Mouse (Mus musculus): ENCODE data around the gene Keap1. TPM values are rescaled to one million over a fixed set of nuclear protein-coding genes. Genes with fewer than 3 reads are reported as not detected.

The Keap1 gene
- polyA plus RNA-seq, 1 experiment = not detected

DNA sequence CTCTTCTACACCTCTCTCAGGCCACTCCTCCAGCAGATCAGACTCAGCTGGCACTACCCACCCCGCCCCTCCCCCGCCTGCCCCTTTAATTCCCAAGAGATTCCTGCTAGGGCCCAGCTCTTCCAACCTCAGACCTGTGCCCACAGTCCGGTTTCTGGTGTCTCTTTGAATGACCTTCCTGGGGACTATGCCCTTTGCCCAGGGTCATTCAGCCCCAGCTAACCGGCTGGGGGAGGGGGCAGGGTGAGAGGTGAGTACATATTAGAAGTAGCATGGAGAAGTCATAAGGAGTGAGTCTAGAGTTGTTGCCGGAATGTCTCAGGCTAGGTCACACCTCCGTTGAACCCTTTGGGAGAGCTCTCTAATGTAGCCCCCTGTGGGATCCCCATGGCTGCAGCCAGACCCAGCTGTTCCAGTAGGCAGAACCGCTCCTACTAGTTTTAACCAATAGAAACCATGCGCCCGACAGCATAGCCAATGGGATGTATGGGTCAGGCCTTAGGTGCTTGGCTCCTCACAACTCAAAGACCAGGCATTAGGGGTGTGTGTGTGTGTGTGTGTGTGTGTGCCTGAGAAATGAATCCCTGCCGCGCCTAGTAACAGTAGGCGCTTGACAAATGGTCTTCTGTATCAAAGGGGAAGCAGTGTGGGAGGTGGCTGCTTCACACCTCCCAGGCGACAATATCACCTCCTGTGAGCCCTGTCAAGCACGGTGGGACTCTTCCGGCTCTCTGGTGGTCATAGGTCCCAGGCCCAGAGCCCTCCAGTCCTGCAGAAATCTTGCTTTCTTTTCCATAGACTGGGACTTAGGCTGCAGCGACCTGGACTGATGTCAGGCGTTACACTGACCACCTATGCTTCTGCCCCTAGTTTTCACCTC is 10.7 kb upstream of the Keap1 start:
- Histone ChIP-seq H3K4me3 (ENCODE audit: insufficient read depth, low read depth, low read length) (no peak overlapping the region), H3K27ac (ENCODE audit: insufficient read depth, low read depth, low read length) (no peak overlapping the region), H3K4me1 (ENCODE audit: control insufficient read depth, insufficient read depth, low read length) (peaks cover 4% of the 10 kb centered on the region)
- TF ChIP-seq CTCF (IDR thresholded peaks at IDR 0.05; ENCODE audit: insufficient read depth, low read depth, low read length) = no peak
- no peak for TF ChIP-seq POLR2A (IDR thresholded peaks at IDR 0.05; ENCODE audit: insufficient read depth, low read depth, low read length)
- WGBS = 58% methylated on average over 17 of the region's 17 CpGs

DNA sequence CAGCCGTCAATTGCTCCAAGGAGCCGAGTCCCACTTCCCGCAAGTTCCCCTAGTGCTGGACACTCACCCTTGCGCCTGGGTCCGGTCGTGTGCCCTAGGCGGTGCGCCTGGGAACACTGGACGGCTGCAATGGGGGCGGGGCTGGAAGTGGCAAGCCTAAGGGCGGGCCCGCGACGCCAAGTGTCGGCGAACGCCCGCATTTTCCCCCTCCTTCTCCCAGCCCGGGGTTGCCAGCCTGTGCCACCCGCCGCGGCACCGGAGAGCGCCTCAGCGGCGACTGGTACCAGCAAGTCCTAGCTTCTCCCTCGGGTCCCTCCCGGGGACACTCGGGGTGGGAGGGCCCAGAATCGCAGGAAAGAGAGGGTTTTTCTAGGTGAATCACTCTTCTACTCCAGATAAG is 9.2 kb upstream of the Keap1 start, which contains the start of gene S1pr5:
Gene S1pr5 (minus strand): TSS at position 118 of the 400 bp plus-strand sequence.
- peaks cover 15% of the 10 kb centered on the region for H3K4me1 ChIP-seq (ENCODE audit: control insufficient read depth, insufficient read depth, low read length)
- no peak within 1 kb of the TSS for H3K4me3 ChIP-seq (ENCODE audit: insufficient read depth, low read depth, low read length)
- no peak within 1 kb of the TSS for H3K27ac ChIP-seq (ENCODE audit: insufficient read depth, low read depth, low read length)
- no peak for TF ChIP-seq POLR2A (IDR thresholded peaks at IDR 0.05; ENCODE audit: insufficient read depth, low read depth, low read length)
- no peak for TF ChIP-seq CTCF (IDR thresholded peaks at IDR 0.05; ENCODE audit: insufficient read depth, low read depth, low read length)
- 6% methylated on average over 29 of the region's 30 CpGs for WGBS

DNA sequence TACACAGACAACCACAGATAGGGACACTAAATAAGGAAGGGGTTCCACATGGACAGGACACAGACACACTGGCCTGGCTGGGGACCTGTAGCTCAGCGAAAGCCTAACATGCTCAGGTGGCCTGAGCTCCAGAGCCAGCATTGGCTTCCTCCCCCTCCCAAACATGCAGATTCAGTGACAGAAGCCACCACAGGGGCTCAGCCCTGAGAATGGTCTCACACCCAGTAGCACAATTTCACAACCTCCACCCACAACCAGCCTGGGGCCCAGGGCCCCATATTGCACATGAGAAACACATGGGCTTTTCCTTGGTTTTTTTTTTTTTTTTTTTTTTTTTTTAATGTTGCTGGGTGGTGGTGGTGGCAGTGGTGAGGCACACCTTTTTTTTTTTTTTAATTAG is 7.2 kb upstream of the Keap1 start:
- no peak overlapping the region for H3K4me3 ChIP-seq (ENCODE audit: insufficient read depth, low read depth, low read length)
- peaks cover 15% of the 10 kb centered on the region for H3K4me1 ChIP-seq (ENCODE audit: control insufficient read depth, insufficient read depth, low read length)
- WGBS = 97% methylated on average over 1 of the region's 1 CpGs
- no peak overlapping the region for H3K27ac ChIP-seq (ENCODE audit: insufficient read depth, low read depth, low read length)
- no peak for TF ChIP-seq CTCF (IDR thresholded peaks at IDR 0.05; ENCODE audit: insufficient read depth, low read depth, low read length)
- no peak for TF ChIP-seq POLR2A (IDR thresholded peaks at IDR 0.05; ENCODE audit: insufficient read depth, low read depth, low read length)

DNA sequence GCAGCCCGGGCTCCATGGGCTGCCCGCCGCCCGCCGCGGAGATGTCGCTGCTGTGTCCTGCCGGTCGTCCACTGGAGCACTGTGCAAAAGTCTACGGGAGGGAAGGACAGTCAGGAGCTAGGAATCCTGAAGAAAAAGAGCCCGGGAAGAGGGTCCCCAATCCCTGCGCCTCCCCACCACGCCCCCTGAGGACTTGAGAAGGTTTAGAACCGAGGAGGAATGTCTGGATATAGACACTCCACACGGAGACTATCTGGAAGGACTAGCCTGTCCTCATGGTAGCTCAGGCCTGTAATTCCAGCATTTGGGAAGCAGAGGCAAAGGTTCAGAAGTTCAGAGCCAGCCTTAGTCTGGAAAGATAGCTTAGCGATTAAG is 5.9 kb upstream of the Keap1 start:
- TF ChIP-seq CTCF (IDR thresholded peaks at IDR 0.05; ENCODE audit: insufficient read depth, low read depth, low read length) (no peak), POLR2A (IDR thresholded peaks at IDR 0.05; ENCODE audit: insufficient read depth, low read depth, low read length) (no peak)
- peaks cover 15% of the 10 kb centered on the region for H3K4me1 ChIP-seq (ENCODE audit: control insufficient read depth, insufficient read depth, low read length)
- peak overlapping the region; percentile 44 for H3K4me3 ChIP-seq (ENCODE audit: insufficient read depth, low read depth, low read length)
- H3K27ac ChIP-seq (ENCODE audit: insufficient read depth, low read depth, low read length) = no peak overlapping the region
- 3% methylated on average over 16 of the region's 16 CpGs for WGBS

DNA sequence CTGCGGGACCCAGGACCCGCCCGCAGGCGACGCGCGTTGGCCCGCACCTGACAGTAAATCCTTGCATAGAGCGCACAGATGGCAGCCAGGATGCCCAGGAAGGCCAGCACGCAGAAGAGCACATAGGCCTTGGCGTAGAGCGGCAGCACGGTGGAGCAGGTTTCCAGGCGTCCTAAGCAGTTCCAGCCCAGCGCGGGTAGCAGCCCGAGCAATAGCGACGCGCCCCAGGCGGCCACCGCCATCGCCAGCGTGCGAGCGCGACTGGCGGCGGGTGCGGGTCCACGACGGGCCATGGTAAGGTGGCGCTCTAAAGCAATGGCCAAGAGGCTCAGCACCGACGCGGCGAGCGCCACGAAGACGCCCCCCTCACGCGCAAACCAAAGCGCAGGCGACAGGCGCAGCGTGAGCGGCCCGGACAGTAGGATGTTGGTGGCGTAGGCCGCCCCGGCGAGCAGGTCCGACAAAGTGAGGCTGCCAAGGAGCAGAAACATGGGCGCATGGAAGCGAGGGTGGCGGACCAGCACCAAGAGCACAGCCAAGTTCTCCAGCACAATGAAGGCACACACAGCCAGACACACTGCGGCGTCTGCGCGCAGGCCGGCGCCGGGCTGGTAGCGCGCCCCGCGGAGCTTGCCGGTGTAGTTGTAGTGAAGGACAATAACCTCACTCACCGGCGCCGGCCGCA is 5.4 kb upstream of the Keap1 start:
- TF ChIP-seq POLR2A (IDR thresholded peaks at IDR 0.05; ENCODE audit: insufficient read depth, low read depth, low read length) (no peak), CTCF (IDR thresholded peaks at IDR 0.05; ENCODE audit: insufficient read depth, low read depth, low read length) (no peak)
- WGBS = under 1% methylated on average over 72 of the region's 72 CpGs
- Histone ChIP-seq H3K4me3 (ENCODE audit: insufficient read depth, low read depth, low read length) (peak overlapping the region; percentile 44), H3K27ac (ENCODE audit: insufficient read depth, low read depth, low read length) (no peak overlapping the region), H3K4me1 (ENCODE audit: control insufficient read depth, insufficient read depth, low read length) (peaks cover 17% of the 10 kb centered on the region)

DNA sequence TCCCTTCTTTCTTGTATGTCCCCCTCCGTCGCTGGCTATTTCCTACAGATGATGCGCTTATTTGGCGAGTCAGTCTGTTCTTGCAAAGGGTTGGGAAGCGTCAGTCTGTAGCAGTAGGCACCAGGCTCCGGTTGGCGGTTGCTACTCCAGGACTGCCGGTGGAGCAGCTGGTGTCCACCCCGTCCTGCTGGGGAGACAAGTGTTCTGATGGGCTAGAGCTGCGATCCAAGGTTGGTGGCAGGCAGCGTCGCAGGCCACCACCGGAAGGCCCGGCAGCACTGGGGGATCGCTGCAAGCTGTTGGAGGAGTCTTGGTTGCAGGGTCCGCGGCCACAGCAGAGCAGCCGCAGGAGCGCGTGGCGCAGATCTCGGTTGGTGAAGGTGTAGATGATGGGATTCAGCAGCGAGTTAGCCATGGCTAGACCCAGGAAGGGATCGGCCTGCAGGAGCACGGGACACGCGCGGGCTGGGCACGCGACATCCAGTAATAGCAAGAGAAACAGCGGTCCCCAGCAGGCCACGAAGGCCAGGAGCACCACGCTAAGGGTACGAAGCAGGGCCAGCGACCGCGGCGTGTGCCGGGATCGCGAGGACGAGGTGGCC is 4.8 kb upstream of the Keap1 start:
- peak overlapping the region; percentile 44 for H3K4me3 ChIP-seq (ENCODE audit: insufficient read depth, low read depth, low read length)
- H3K27ac ChIP-seq (ENCODE audit: insufficient read depth, low read depth, low read length) = no peak overlapping the region
- H3K4me1 ChIP-seq (ENCODE audit: control insufficient read depth, insufficient read depth, low read length) = peaks cover 18% of the 10 kb centered on the region
- no peak for TF ChIP-seq POLR2A (IDR thresholded peaks at IDR 0.05; ENCODE audit: insufficient read depth, low read depth, low read length)
- TF ChIP-seq CTCF (IDR thresholded peaks at IDR 0.05; ENCODE audit: insufficient read depth, low read depth, low read length) = no peak
- WGBS = 10% methylated on average over 42 of the region's 42 CpGs

DNA sequence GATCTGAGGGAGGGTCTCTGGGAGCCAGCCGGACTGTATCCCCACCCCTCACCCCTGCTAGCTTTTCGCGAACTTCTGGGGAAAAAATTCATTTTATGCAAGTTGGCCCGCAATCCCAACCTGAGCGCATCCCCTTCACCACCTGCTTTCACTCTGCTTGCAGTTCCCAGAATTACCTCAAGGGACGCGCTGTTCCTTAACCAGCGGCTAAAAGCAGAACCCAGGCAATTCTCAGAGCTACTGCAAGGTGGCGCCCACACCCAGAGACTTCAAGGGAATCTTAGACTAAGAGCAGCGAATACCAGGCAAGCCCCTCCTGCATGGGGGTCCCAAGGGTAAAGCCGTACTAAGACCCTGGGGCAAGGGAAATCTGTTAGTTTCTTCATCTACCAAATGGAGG is 2.2 kb upstream of the Keap1 start:
- no peak overlapping the region for H3K4me3 ChIP-seq (ENCODE audit: insufficient read depth, low read depth, low read length)
- peaks cover 23% of the 10 kb centered on the region for H3K4me1 ChIP-seq (ENCODE audit: control insufficient read depth, insufficient read depth, low read length)
- TF ChIP-seq CTCF (IDR thresholded peaks at IDR 0.05; ENCODE audit: insufficient read depth, low read depth, low read length) = peak; percentile 78
- no peak for TF ChIP-seq POLR2A (IDR thresholded peaks at IDR 0.05; ENCODE audit: insufficient read depth, low read depth, low read length)
- WGBS = 3% methylated on average over 11 of the region's 11 CpGs
- H3K27ac ChIP-seq (ENCODE audit: insufficient read depth, low read depth, low read length) = no peak overlapping the region

DNA sequence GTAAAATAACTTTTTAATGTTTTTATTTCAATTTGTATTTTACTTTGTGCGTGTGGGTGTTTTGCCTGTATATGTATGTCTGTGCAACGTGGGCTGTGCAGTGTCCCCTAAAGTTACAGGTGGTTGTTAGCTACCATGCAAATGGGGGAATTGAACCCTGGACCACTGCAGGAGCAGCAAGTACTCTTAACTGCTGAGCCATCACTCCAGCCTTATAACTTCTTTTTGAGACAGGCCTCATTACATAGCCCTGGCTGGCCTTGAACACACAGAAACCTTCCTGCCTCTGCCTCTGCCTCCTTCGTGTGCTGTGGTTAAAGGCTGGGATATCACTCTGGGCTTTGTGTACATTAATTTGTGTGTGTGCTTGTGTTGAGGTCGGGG is 296 bp upstream of the Keap1 start:
- Histone ChIP-seq H3K4me3 (ENCODE audit: insufficient read depth, low read depth, low read length) (peak overlapping the region; percentile 85), H3K27ac (ENCODE audit: insufficient read depth, low read depth, low read length) (0 out of 2 replicates have a peak overlapping the region, but pooled peaks have one; percentile 87), H3K4me1 (ENCODE audit: control insufficient read depth, insufficient read depth, low read length) (peaks cover 26% of the 10 kb centered on the region)
- WGBS = 28% methylated on average over 4 of the region's 4 CpGs
- TF ChIP-seq CTCF (IDR thresholded peaks at IDR 0.05; ENCODE audit: insufficient read depth, low read depth, low read length) (no peak), POLR2A (IDR thresholded peaks at IDR 0.05; ENCODE audit: insufficient read depth, low read depth, low read length) (no peak)

Measured in olfactory bulb, adult 2 months (tissue).